Mouse (Mus musculus) mouse embryonic stem cell (cell line): ENCODE results near the gene Eif3f.

Experiments
- in situ Hi-C, 2 experiments: fragments of 300-500 bp; cut with MboI; formaldehyde crosslinking; loops; 1 replicate in 1 of 2; 3 replicates in 1 of 2; pipeline ENCODE4 v1.14.3; 2019 to 2020; ENCODE audit warnings: low sequenced_read_pairs in 2 of 2, low pct_unique_long_range_greater_than_20kb in 1 of 2, mixed read lengths in 1 of 2; ENCODE audit not compliant: unreplicated experiment in 1 of 2

Eif3f gene

GRCm38 (mm10) chr7:108957734-108958133, 23.5 kb downstream of the Eif3f start:
- in situ Hi-C loops = loop anchor here in 1 of 2 experiments (10.0 kb wide), 1 partner anchor 67 kb away; no protein-coding TSS in a partner anchor

- in situ Hi-C loops = no loop called here
Measured at GRCm38 (mm10) chr7:108965968-108966367, 31.8 kb downstream of the Eif3f start.

GRCm38 (mm10) chr7:108966742-108967362, 32.6 kb downstream of the Eif3f start:
- in situ Hi-C loops = no loop called here

- in situ Hi-C loops = no loop called here
Measured at GRCm38 (mm10) chr7:108968201-108968600, 34.0 kb downstream of the Eif3f start.

GRCm38 (mm10) chr7:108972273-108972672, 38.1 kb downstream of the Eif3f start:
- in situ Hi-C loops = no loop called here

GRCm38 (mm10) chr7:108985934-108986708, 51.9 kb downstream of the Eif3f start:
- in situ Hi-C loops = no loop called here

GRCm38 (mm10) chr7:108991207-108991606, 57.0 kb downstream of the Eif3f start:
- in situ Hi-C loops = no loop called here
